Mouse (Mus musculus): Measurements from ENCODE around the gene Gpsm1. TPM values are rescaled to one million over a fixed set of nuclear protein-coding genes. Genes with fewer than 3 reads are reported as not detected.
"Not testable (repeated sequence)": the region's sequence is repeated elsewhere in the genome, so short reads cannot be mapped to it uniquely, and the experiment has no call there.

The Gpsm1 gene
- polyA plus RNA-seq, 1 experiment from 2014 or later = 29.3 TPM

DNA sequence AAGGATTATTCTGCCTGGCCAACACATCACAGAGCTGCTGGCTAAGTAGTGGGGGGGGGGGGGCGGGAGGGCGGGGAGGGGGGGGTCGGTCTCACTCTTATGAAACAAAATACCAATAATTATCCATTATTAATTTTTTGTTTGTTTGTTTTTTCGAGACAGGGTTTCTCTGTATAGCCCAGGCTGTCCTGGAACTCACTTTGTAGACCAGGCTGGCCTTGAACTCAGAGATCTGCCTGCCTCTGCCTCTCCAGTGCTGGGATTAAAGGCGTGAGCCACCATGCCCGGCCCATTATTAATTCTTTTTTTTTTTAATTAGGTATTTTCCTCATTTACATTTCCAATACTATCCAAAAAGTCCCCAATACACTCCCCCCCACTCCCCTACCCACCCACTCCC, 65.6 kb downstream of the Gpsm1 start:
- 40% methylated on average over 6 of the region's 6 CpGs for WGBS
- DNase-seq (ENCODE audit: low spot score) = not testable (repeated sequence)

DNA sequence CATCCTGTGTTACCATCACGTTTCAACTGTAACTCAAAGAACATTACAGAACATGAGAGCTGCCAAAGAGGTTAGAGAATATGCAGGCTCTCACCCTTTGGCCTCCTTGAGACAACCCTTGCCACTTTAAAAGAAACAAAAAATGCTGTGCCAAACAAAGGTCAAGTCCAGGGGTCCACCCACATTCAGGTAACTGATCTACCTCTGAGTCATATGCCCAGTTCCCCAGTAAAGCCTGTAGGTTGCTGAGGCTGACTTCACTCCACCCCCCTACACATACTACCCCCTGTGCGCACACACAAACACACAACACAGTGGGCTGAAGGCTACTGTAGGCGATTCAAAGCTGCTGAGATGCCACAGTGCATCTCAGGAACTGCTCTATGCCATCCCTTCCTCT, 72.4 kb downstream of the Gpsm1 start:
- peaks cover 76% of the 10 kb centered on the region for H3K36me3 ChIP-seq (ENCODE audit: control insufficient read depth, insufficient read depth, low read length)
- H3K4me1 ChIP-seq (ENCODE audit: control insufficient read depth, insufficient read depth, low read length) = peaks cover 4% of the 10 kb centered on the region; the same call in 1 of the 2 replicates
- no peak overlapping the region for H3K27ac ChIP-seq (replicated peaks; ENCODE audit: low read depth, low read length)
- ATAC-seq (ENCODE audit: low read depth) (no peak), DNase-seq (ENCODE audit: low spot score) (no peak)
- no peaks in the 10 kb centered on the region for H3K27me3 ChIP-seq (replicated peaks; ENCODE audit: control insufficient read depth, insufficient read depth, low read length)
- peak overlapping the region; percentile 93; the same call in 1 of the 2 replicates for H3K4me2 ChIP-seq (ENCODE audit: low read depth, low read length)
- WGBS = 83% methylated on average over 3 of the region's 3 CpGs
- no peak overlapping the region for H3K9ac ChIP-seq (ENCODE audit: low read depth, low read length)
- H3K4me3 ChIP-seq (ENCODE audit: low read depth, low read length) = peak overlapping the region; percentile 95; the same call in 1 of the 2 replicates
- H3K9me3 ChIP-seq (ENCODE audit: control insufficient read depth, low read length) = no peaks in the 10 kb centered on the region

More for the DNA sequence above, 65.6 kb downstream of the Gpsm1 start:
- H3K4me1 ChIP-seq (ENCODE audit: control insufficient read depth, insufficient read depth, low read length); H3K27me3 ChIP-seq (replicated peaks; ENCODE audit: control insufficient read depth, insufficient read depth, low read length); H3K9me3 ChIP-seq (ENCODE audit: control insufficient read depth, low read length); ATAC-seq (ENCODE audit: low read depth); H3K27ac ChIP-seq (replicated peaks; ENCODE audit: low read depth, low read length): not testable (repeated sequence)
- H3K4me3 ChIP-seq (ENCODE audit: low read depth, low read length) = peak overlapping the region; percentile 79
- H3K4me2 ChIP-seq (ENCODE audit: low read depth, low read length) = peak overlapping the region; percentile 86
- H3K36me3 ChIP-seq (ENCODE audit: control insufficient read depth, insufficient read depth, low read length) = peaks cover 61% of the 10 kb centered on the region
- H3K9ac ChIP-seq (ENCODE audit: low read depth, low read length) = peak overlapping the region; percentile 85

DNA sequence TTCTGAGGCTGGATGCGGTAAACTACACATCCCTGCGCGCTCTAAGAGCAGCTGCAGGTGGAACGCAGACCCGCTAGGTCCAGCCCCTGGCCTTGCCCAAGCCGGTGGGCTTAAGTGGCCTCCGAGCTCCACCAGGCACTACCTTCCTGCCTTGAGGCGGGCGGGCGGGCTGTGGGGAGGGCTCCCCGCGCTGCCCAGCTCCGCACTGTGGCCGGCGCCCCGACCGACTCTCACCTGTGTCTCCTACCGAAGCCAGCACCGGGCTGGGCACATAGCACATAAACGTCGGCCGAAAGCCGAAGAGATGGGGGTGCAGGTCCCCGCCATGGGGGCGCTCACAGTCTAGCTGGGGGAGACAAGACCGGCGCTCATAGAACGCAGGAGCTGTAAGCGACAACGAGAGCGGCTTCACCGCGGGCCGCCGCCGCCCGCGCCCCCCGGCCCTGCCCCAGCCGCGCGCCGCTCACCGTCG, 73.4 kb downstream of the Gpsm1 start:
- Histone ChIP-seq H3K27me3 (replicated peaks; ENCODE audit: control insufficient read depth, insufficient read depth, low read length) (no peaks in the 10 kb centered on the region), H3K27ac (replicated peaks; ENCODE audit: low read depth, low read length) (peak overlapping the region; percentile 63), H3K9ac (ENCODE audit: low read depth, low read length) (peak overlapping the region; percentile 94), H3K9me3 (ENCODE audit: control insufficient read depth, low read length) (no peaks in the 10 kb centered on the region), H3K4me3 (ENCODE audit: low read depth, low read length) (peak overlapping the region; percentile 95), H3K4me2 (ENCODE audit: low read depth, low read length) (peak overlapping the region; percentile 93), H3K4me1 (ENCODE audit: control insufficient read depth, insufficient read depth, low read length) (peaks cover 4% of the 10 kb centered on the region; the same call in 1 of the 2 replicates), H3K36me3 (ENCODE audit: control insufficient read depth, insufficient read depth, low read length) (peaks cover 76% of the 10 kb centered on the region)
- WGBS = 1% methylated on average over 27 of the region's 45 CpGs
- ATAC-seq (ENCODE audit: low read depth) = peak; percentile 48
- DNase-seq (ENCODE audit: low spot score) = no peak

DNA sequence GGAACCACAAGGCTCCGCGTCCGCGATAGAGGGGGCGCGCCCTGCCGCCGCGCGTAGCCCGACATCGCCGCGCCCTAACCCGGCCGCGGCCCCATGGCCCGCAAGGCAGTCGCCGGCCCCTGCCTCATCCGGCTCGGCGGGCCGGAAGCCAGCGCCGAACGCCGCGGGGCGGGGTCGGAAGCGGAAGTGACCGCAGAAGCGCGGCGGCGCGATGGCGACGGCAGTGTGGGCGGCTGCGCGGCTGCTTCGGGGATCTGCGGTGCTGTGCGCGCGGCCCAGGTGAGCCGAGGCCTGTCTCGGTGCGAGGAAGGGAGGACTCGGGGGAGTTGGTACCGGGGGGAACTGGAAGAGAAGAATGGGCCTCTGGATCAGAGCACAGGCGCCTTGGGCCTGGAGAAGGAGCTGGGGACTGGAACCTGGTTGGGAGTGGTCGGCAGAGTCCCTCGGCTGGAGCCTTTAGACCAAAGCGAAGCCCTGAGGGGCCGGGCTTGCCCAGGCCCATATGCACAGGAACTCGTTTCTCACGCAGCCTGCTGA, 73.9 kb downstream of the Gpsm1 start, which contains the start of the genes Entr1 and Pmpca:
Gene Entr1, minus strand, starts transcription at position 163 of the 537 bp plus-strand sequence.
Gene Pmpca, plus strand, starts transcription at position 186 of the 537 bp plus-strand sequence.
- Histone ChIP-seq H3K9me3 (ENCODE audit: control insufficient read depth, low read length) (no peaks in the 10 kb centered on the region), H3K27me3 (replicated peaks; ENCODE audit: control insufficient read depth, insufficient read depth, low read length) (no peaks in the 10 kb centered on the region), H3K36me3 (ENCODE audit: control insufficient read depth, insufficient read depth, low read length) (peaks cover 76% of the 10 kb centered on the region), H3K4me2 (ENCODE audit: low read depth, low read length) (peak within 1 kb of the TSS; percentile 93), H3K9ac (ENCODE audit: low read depth, low read length) (peak within 1 kb of the TSS; percentile 94), H3K27ac (replicated peaks; ENCODE audit: low read depth, low read length) (peak within 1 kb of the TSS; percentile 63), H3K4me1 (ENCODE audit: control insufficient read depth, insufficient read depth, low read length) (peaks cover 4% of the 10 kb centered on the region; the same call in 1 of the 2 replicates), H3K4me3 (ENCODE audit: low read depth, low read length) (peak within 1 kb of the TSS; percentile 95)
- 2% methylated on average over 33 of the region's 60 CpGs for WGBS
- peak; percentile 88 for DNase-seq (ENCODE audit: low spot score)
- ATAC-seq (ENCODE audit: low read depth) = peak; percentile 95

DNA sequence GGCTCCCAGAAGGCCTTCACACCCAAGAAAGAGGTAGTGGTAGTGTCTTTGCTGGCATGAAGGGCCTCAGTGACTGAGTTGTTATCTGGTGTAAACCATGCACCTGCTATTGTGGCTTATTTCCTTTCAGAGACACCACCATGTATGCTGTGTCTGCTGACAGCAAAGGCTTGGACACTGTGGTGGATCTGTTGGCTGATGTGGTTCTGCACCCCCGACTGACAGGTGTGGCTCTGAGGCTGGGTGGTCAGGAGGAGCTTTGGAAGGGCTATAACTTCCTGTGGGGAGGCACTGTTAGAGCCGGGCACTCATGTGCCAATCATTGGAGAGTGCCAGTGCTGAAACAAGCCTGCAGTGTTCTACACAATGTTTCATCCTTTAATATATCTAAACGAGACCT, 75.6 kb downstream of the Gpsm1 start:
- Histone ChIP-seq H3K36me3 (ENCODE audit: control insufficient read depth, insufficient read depth, low read length) (peaks cover 76% of the 10 kb centered on the region), H3K9me3 (ENCODE audit: control insufficient read depth, low read length) (no peaks in the 10 kb centered on the region), H3K27ac (replicated peaks; ENCODE audit: low read depth, low read length) (no peak overlapping the region), H3K4me2 (ENCODE audit: low read depth, low read length) (no peak overlapping the region), H3K4me1 (ENCODE audit: control insufficient read depth, insufficient read depth, low read length) (peaks cover 4% of the 10 kb centered on the region; the same call in 1 of the 2 replicates), H3K9ac (ENCODE audit: low read depth, low read length) (no peak overlapping the region), H3K27me3 (replicated peaks; ENCODE audit: control insufficient read depth, insufficient read depth, low read length) (no peaks in the 10 kb centered on the region), H3K4me3 (ENCODE audit: low read depth, low read length) (no peak overlapping the region)
- no peak for DNase-seq (ENCODE audit: low spot score)
- 82% methylated on average over 3 of the region's 3 CpGs for WGBS
- no peak for ATAC-seq (ENCODE audit: low read depth)

DNA sequence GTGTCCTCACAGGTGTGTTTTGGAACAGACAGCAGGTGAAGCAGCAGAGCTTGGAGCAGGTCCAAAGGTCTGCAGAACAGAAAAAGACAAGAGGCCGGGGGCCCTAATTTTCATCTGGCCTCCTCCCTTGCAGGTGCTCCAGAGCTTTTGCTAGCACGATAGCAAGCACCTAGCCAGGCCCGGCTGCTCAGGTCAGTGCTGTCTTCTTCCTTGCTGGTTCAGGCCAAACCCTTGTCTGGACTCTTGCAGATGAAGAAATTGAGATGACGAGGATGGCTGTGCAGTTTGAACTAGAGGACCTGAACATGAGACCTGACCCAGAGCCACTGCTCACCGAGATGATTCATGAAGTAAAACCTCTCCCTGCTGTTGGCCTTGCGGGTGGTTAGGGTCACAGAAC, 76.3 kb downstream of the Gpsm1 start:
- ATAC-seq (ENCODE audit: low read depth) = no peak
- Histone ChIP-seq H3K36me3 (ENCODE audit: control insufficient read depth, insufficient read depth, low read length) (peaks cover 76% of the 10 kb centered on the region), H3K4me2 (ENCODE audit: low read depth, low read length) (no peak overlapping the region)

More for the DNA sequence above, 76.3 kb downstream of the Gpsm1 start:
- no peak for DNase-seq (ENCODE audit: low spot score)
- H3K27ac ChIP-seq (replicated peaks; ENCODE audit: low read depth, low read length) = no peak overlapping the region
- H3K4me3 ChIP-seq (ENCODE audit: low read depth, low read length) = no peak overlapping the region
- H3K9me3 ChIP-seq (ENCODE audit: control insufficient read depth, low read length) = no peaks in the 10 kb centered on the region
- peaks cover 4% of the 10 kb centered on the region; the same call in 1 of the 2 replicates for H3K4me1 ChIP-seq (ENCODE audit: control insufficient read depth, insufficient read depth, low read length)
- H3K9ac ChIP-seq (ENCODE audit: low read depth, low read length) = no peak overlapping the region
- no peaks in the 10 kb centered on the region for H3K27me3 ChIP-seq (replicated peaks; ENCODE audit: control insufficient read depth, insufficient read depth, low read length)
- 95% methylated on average over 6 of the region's 6 CpGs for WGBS

Other genes with a start within 250 kb of the Gpsm1 start
- gene Nacc2, start 192.3 kb upstream of the Gpsm1 start, polyA plus RNA-seq (2014; fragmentation: Nextera tagmentation; extraction: Ambion mirVana) = 7.0 and 8.9 TPM in 2 replicates
- 1.2 and 1.4 TPM in 2 replicates for gene Lhx3, start 107.2 kb upstream of the Gpsm1 start, polyA plus RNA-seq (2014; fragmentation: Nextera tagmentation; extraction: Ambion mirVana)
- 17.2 and 18.4 TPM in 2 replicates for gene Qsox2, start 78.0 kb upstream of the Gpsm1 start, polyA plus RNA-seq (2014; fragmentation: Nextera tagmentation; extraction: Ambion mirVana)
- 0.17 and 0.28 TPM in 2 replicates for gene Ccdc187, start 21.0 kb upstream of the Gpsm1 start, polyA plus RNA-seq (2014; fragmentation: Nextera tagmentation; extraction: Ambion mirVana)
- 24.2 and 27.6 TPM in 2 replicates for gene Dnlz, start 36.6 kb downstream of the Gpsm1 start, polyA plus RNA-seq (2014; fragmentation: Nextera tagmentation; extraction: Ambion mirVana)
- 1.3 and 2.1 TPM in 2 replicates for gene Card9, start 45.4 kb downstream of the Gpsm1 start, polyA plus RNA-seq (2014; fragmentation: Nextera tagmentation; extraction: Ambion mirVana)
- 20.2 and 22.9 TPM in 2 replicates for gene Snapc4, start 65.1 kb downstream of the Gpsm1 start, polyA plus RNA-seq (2014; fragmentation: Nextera tagmentation; extraction: Ambion mirVana)
- 102 and 109 TPM in 2 replicates for gene Entr1, start 73.8 kb downstream of the Gpsm1 start, polyA plus RNA-seq (2014; fragmentation: Nextera tagmentation; extraction: Ambion mirVana)
- gene Pmpca, start 73.8 kb downstream of the Gpsm1 start, polyA plus RNA-seq (2014; fragmentation: Nextera tagmentation; extraction: Ambion mirVana) = 71.9 and 72.3 TPM in 2 replicates
- 16.3 and 17.8 TPM in 2 replicates for gene Inpp5e, start 93.7 kb downstream of the Gpsm1 start, polyA plus RNA-seq (2014; fragmentation: Nextera tagmentation; extraction: Ambion mirVana)
- 38.6 and 42.0 TPM in 2 replicates for gene Sec16a, start 129.7 kb downstream of the Gpsm1 start, polyA plus RNA-seq (2014; fragmentation: Nextera tagmentation; extraction: Ambion mirVana)
- 29.9 and 35.8 TPM in 2 replicates for gene Notch1, start 201.1 kb downstream of the Gpsm1 start, polyA plus RNA-seq (2014; fragmentation: Nextera tagmentation; extraction: Ambion mirVana)

Data from embryonic facial prominence, embryonic 14.5 days (tissue).